Mouse (Mus musculus) kidney, adult 9 months (tissue): Measurements from ENCODE around the gene Snx1.

Source experiments
- DNase-seq: peaks from one replicate; pipeline ENCODE4 v3.0.0; 2022

The Snx1 gene

DNA sequence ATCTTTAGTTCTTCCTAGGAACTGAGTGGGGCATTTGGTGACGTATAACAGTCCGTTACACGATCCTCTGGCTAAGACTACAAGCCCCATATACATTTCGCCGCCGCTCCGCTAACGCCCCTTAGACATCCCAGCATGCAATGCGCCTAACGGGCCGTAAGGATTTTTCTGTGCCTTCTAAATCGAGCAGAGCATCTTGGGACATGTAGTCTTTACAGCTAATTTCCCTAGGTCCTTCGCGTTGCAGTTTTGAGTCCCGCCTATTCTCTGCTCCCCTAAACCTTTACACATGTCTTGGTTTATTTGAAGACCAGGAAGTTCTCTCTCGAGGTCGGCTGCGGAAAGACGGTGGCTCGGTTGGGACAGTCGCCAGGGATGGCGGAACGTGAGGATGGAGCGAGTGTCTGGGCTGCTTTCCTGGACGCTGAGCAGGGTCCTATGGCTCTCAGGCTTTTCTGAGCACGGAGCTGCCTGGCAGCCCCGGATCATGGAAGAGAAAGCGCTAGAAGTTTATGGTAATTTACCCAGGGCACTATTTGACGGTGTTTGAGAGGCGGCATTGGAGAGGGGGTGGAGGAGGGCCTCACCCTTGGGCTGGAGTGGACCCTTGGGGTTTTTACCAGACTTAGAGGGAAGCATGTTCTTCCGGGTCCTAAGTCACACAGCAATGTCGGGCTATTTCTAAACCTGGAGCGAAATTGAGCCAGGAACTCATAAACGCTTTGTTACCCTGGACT lies at the start of gene Snx1, which contains the start of gene Ciao2a:
Snx1 (minus strand) TSS at position 132 of the 737 bp plus-strand sequence.
Ciao2a (plus strand) TSS at position 156 of the 737 bp plus-strand sequence.
- peak; percentile 98 for DNase-seq

DNA sequence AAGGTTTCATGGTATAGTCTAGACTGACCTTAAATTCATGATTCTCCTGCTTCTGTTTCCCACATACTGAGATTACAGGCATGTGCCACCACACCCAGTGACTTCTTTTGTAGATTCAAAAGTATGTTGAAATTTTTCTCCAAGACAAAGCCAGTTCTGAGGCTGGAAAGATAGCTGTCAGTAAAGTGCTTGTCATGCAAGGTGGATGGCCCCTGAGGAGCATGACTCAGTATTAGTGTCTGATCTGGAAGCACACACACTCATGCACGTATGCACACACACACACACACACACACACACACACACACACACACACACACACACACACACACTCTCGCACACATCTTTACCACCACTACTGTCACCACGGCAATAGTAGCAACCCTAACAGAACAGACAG lies 48.6 kb upstream of the Snx1 start:
- no peak for DNase-seq

DNA sequence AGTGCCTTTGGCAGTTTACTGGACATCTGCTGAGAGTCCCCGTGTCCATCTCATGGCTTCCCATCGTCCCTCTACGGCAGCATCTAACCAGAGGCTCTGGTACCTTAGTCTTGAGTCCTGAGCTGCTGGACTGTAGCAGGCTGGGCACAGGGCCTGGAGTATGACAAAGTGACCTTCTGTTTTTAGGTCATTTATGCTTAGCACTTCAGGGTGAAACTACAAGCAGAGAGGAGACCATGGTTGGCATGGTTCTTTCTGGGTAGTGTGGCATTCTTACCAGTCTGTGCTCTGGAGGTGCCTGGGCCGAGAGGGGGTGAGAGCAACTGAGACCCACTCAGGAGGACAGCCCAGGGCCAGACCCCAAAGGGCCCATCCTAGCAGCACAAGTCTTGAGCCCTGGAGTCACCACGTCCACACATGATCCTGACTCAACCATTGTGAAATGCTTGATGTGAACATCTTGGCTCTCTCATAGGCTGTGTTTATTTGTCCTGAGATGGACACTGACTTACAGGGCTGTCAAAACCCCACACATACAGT lies 47.0 kb upstream of the Snx1 start:
- no peak for DNase-seq

DNA sequence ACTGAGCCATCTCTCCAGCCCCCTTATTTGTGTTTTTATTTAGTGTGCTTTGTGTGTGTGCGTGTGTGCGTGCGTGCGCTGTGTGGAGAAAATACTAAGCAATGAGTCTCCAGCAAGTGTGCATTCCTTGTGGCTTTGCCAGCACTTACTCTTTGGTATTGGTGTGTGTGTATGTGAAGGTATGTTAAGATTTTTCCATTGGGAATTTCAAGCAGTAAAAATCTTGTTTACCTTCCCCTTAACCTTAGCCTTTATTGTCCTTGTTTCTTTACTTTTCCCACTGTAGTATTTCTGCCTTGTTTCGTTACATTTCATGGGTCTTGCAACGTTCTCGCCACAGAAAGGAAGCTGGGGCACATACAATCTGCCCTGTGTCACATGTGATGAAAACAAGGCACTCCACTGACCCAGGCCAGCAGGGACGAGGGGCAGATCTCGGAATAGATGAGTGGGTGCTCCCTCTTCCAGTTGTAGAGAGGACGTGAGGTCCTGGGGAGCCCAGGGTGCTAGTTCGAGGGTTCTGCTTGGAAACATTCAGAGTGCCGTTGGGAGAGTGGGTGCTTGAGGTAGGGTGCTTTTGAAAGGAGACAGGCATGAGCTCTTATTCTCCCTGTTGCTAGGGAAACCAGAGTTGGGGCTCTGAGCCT lies 45.0 kb upstream of the Snx1 start:
- DNase-seq, result no peak

DNA sequence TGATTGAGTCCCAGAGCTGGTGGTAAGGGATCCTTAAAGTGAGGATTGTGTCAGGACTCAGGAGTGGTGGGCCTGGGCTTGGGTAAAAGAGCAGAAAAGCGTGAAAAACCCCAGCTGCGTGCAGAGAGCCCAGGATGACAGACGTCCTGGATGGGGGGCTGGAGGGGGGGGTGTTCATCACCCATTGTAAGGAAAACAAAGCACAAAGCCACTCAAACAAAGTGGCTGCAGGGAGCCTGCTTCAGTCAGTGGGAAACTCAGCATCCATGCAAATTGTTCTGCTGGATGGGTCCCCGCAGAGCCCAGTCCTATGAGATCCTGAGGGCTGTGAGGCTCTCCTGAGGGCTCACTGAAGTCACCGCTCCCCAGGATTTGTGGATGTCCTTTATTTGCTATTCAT lies 44.1 kb upstream of the Snx1 start:
- DNase-seq, result no peak

DNA sequence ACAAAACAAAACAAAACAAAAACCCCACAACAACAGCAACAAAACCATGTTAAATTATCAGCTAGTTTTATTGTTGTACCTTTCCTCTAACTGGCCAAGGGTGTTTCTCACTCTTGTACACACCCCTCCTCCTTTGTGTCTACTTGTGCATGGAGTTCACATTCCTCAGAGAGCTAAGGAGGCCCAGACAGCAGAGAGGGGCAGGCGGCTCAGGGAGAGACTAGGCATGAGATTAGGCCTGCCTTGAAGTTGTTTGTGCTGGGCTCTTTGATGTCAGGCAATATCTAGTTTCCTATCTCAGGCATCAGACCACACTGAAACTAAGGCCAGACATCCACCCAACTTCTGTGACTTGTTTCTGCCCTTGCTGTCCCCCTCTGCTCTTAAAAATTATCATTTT lies 41.8 kb upstream of the Snx1 start:
- DNase-seq, result no peak

DNA sequence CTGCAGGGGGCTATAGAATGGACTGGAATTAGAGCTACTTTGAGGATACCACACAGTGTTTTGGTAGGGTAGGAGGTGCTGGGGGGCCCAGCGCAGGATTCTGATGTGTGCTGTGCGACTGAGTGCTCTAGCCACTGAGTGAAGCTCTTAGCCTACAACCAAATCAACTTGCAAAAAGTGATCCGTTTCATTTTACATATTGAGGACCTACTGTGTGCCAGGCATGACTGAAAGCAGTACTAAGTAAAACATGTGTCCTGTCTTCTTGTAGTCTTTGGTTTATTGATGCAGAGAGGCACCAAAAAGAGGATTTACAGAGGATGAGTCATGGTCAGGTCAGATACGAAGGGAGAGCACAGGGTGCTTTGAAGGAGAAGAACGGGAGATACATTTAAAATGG lies 40.8 kb upstream of the Snx1 start:
- DNase-seq, result no peak

DNA sequence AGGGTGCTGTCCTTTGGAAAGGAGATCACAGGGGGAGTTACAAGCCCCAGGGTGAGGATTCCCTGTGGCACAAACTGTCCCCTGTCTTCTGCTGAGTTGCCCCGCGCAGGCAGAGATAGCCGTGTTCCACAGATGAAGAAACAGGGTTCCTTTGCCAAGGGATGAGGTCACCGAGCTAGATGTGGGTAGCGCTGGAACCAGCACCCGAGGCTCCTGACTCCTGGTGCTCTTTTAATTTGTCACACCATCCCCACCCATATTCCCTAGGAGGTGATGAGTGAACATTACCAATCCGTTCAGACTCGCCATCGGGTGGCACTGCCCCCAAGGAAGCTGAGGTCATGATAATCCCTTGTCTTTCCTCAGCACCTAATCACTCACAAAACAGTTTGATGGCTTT lies 36.6 kb upstream of the Snx1 start:
- DNase-seq, result no peak

DNA sequence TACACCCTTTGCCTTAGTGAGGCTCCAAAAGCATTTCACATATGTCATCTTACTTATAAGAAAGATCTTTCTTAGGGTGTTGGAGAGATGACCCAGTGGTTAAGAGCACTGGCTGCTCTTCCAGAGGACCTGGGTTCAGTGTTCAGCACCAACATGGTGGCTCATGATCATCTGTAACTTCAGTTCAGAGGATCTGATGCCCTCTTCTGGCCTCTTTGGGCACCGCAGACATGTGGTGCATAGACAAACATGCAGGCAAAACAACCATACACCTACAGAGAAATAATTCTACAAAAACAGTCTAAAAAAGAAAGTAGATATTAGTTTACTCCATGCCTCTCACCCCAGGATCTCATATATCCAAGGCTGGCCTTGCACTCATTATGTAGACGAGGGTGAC lies 33.8 kb upstream of the Snx1 start:
- no peak for DNase-seq

DNA sequence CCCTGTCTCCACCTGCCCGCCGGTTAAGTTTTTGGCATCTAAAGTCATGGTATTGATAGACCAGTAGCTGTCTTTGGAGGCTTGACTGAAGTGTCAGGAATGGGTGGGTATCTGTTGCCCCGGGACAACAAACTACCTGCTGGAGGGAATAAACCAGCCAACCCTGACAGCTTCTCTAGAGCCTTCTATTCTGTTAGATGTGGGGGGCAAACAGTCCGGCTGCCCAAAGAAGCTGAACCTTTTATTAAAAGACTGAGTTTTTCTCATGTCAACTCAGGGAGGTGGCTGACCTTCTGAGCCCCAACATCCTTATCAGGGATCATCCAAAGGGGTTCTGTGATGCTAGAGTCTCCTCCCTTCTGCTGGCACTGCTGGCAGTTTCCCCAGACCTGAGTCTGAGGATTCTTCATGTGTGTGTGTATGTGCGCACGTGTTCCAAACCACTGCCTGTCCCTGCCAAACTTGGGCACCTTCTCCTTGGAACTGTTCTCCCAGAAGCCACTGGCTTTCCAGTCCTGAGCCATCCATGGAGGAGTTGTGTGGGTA lies 32.6 kb upstream of the Snx1 start:
- no peak for DNase-seq

DNA sequence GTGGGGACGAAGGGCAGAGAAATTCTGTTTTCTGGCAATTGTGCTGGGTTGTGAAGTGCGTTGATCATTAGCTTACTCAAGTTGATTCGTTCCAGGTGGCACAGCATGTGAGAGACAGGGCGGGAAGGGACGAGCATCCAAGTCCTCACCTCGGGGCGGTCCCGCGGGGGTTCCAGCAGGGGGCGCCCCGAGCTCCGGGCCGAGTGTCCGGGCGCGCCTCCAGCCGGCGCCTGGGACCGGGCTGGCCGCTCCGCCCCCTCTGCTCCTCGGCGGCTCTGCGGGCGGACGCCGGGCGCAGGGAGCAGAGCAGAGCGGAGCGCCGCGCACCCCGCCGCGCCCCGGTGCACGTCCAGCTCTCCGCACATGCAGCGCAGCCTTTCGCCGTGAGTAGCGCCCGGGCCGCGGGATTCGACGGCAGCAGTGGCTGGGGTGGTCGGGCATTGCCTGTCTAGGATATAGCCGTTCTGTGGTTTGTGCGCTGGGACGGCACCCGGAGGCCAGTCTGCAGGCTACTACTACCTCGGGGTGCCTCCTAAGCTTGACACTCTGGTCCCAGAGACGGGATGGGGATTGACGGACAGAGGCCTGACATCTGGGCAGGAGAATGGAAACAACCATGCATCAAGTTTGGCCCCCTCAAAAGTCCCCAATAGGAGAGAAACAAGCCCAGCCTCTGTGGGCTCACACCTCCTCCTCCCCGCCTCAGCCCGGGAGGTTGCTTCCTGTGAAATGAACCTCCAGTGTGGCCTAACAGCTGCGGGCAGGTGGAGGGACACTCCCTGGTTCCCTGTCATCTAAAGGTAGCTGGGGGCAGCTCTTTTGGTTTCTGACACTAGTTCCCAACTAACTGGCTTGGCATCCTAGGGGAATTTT lies 31.8 kb upstream of the Snx1 start, which contains the start of gene Dapk2:
Dapk2 (plus strand) TSS at position 266 of the 873 bp plus-strand sequence.
- peak; percentile 92 for DNase-seq

DNA sequence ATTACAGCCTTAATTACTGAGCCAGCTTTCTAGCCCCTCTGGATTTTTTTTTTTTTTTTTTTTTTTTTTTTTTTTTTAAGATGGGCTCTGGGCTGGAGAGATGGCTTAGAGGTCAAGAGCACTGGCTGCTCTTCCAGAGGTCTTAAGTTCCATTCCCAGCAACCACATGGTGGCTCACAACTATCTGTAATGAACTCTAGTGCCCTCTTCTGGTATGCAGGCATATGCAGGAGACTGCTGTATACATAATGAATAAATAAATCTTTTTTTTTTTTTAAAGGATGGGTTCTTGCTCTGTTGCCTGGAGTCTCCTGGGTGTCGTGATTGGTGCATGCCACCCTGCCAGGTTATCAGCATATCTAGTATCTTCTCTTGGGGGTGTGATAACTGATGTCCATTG lies 29.1 kb upstream of the Snx1 start:
- DNase-seq, result no peak

DNA sequence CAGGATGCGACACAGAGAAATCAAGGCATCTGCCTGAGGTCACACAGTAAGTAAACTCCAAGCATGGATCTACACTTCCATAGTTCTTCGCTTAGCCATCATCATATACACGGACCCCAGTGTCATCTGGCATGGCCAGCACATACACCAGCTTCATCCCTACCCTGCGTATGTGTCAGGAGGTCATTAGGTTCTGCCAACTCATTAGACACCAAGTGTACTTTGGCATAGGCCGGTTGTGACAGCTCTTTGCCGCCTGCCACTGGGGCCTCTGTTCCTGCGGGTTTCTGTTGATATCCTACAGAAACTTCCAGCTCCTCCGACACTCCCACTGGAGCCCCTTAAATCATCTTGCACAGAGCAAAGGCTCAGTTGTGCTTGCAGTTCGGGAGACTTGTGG lies 27.6 kb upstream of the Snx1 start:
- DNase-seq, result no peak

DNA sequence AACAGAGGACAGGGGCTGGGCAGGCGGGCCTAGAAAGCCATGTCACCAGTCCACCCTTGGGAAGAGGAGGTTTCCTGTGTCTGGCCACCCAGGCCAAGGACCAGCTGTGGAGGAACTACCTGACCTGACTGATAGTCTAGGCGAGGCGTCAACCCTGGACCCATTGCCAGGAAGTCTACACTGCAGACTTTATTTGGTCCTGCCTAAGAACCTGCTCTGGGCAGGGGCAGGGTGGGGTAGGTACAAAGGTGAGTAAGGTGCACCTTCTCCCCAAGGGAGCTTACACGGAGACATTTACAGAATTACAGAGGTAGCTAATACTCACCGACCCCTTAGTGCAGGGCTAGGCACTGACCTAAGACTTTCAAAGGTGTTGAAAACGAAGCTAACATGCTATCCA lies 27.2 kb upstream of the Snx1 start:
- DNase-seq, result no peak

DNA sequence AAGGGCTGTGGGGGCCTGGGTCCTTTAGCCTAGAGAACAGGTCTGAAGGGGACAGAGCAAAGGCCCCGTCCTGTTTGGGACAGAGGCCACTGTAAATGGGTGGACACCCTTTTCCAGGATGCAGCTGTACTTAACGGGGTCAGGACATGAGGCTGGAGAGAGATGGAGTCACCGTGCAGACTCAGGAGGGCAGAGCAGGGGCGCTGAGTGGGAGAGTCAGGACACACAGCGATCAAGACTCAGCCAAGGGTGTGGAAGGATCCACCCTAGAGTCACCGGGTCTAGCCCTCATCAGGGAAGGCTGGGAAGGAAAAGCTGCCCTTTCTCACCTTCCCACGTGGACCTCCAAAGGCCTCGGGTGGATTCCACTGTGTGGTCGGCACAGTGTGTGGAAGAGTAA lies 25.6 kb upstream of the Snx1 start:
- DNase-seq, result no peak

DNA sequence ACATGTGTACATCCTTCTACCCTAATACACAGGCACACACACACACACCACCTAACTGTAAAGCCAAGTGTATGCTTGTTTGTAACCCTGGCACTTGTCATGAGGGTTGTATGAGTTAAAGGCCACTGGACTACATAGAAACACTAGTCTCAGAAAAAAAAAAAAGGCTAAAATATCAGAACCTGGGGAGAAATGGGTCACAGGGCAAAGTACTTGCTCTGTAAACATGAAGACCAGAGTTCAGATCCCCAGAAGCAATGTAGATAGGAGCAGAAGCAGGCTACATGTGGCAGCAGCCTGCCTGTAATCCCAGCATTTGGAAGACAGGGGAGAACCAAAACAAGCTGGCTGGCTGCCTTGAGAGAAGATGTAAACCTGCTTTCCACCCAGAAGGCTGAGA lies 19.8 kb upstream of the Snx1 start:
- no peak for DNase-seq

DNA sequence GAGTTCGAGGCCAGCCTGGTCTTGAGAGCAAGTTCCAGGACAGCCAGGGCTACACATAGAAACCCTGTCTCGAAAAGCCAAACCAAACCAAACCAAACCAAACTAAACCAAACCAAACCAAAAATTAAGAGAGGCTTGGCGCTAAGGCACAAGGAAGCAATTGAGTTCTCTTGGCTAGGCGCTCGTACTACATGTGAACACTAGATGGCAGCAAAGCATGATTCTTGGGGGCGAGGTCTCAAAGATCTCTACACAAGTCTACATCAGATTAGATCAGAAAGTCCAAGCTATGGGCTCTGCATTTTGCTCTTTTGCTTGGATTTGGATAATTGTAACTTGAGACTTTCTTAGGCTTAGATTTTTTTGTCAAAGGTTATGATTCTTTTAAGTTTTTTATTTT lies 17.9 kb upstream of the Snx1 start:
- peak; percentile 76 for DNase-seq

DNA sequence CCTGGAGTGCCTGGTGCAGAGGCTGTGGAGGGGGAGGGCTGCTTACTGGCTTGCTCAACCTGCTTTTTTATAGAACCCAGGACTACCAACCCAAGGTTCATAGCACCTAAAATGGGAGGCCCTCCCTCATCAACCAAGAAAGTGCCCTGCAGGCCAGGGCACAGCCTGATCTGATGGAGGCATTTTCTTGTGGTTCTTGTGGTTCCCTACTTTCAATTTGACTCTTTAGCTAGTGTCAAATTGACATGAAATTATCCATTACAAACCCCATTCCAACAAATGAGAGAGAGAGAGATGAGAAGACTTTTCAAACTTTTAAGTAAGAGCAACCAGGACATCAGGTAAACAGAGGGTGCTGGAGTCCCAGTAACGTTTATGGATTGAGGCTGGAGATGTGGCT lies 15.9 kb upstream of the Snx1 start:
- DNase-seq, result no peak

DNA sequence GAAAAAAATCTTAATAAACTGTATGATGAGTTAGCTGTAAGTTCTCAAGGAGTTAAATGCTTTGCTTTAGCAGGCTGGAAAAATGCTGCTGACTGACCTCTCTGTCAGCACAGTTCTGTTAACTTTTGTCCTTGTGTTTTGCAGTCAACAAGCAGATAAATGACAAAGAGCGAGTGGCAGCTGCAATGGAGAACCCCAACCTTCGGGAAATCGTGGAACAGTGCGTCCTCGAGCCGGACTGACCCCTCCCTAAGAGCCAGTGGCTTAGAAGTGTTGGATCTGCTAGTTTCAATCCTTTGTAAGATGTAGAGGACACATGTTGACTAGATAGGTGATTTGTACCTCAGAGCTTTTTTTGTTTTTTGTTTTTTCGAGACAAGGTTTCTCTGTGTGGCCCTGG lies 11.8 kb upstream of the Snx1 start:
- no peak for DNase-seq

DNA sequence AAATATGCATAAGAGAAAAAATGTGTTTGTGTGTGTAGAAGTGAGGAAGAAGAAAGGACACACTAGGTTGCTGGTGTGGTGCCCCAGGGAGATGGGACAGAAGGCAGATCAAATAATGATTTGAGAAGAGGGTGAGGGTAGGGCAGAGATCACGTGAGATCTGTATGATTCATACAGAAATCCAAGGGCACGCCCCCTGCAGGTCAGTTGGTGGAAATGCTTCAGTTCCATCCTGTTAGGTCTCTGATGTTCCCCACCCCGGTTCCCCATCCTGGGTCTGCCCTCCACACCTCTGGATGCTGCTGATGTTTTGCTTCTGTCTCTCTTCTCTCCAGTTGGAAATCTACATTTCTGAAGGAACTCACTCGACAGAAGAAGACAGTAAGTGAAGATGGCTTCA lies 9.6 kb upstream of the Snx1 start:
- peak; percentile 22 for DNase-seq

DNA sequence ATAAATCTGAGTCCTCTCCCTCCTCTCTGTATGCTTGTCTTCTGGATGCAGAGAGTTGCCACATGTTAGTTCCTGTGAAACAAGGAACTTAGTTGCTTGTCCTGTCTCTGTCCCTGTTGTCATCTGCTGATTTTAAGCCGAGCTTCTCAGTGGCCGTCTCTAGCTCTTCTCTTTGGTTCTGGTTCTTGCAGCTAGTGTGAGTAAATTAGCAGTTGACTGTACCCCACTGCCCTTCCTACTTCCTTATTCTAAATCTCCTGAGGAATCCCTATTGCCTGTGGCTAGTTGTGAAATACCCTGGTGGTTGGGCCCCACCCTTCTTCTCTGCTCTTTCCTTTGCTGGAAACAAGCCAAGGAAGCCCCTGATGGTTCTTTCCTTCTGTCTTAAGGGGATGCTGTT lies 5.1 kb upstream of the Snx1 start:
- no peak for DNase-seq

DNA sequence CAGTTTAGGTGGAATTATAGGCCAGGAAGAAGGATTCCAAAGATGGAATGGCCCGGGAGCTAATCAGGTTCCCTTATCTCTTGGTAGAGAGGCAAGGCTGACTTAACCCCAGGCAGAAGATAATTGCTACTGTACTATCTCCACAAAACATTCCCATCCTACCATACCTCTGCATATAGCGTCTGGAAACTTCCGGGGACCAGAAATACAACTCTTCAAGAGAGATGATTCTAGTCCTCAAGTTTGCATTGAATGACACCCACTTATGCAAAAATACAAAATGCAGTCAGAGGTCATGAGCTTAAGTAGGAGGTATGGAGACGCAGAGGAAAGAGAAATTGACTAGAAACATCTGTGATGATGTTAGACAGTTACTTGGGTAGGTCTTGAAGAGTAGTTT lies 1.5 kb upstream of the Snx1 start:
- no peak for DNase-seq

DNA sequence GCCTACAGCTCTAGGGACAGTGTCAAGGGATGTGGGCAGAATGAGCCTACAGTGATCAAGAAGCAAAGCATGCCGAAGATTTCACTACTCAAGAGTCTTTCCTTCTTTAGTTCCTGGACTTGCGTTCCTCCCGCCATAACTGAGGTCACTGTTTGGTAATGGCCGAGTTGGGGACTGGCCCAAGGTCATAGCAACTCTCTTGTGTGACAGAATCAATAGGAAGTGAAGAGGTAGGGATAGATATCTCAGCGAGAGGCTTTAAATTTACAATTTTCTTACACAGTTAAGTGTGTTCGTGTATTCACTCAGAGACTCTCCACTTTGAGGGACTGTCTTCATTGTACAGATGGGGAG lies 783 bp upstream of the Snx1 start:
- no peak for DNase-seq
